Mouse (Mus musculus) kidney, embryonic 15.5 days (tissue): Measurements from ENCODE around the gene Vezt. TPM values are rescaled to one million over a fixed set of nuclear protein-coding genes. Genes with fewer than 3 reads are reported as not detected.

Experiments
- ATAC-seq: fragments of 200-750 bp; cut with Nextera tagmentation; replicated peaks from 2 replicates; pipeline ENCODE4 v1.8.0; 2017; ENCODE audit warnings: moderate TSS enrichment; ENCODE audit not compliant: low FRiP score
- H3K27ac ChIP-seq: fragments of 300-500 bp; sonication (generic); 2 replicates; pipeline ENCODE4 v1.5.1; 2015; ENCODE audit warnings: mild to moderate bottlenecking, inconsistent platforms
- H3K27me3 ChIP-seq: fragments of 300-500 bp; sonication (generic); 2 replicates; pipeline ENCODE4 v1.6.1; 2015; ENCODE audit warnings: inconsistent platforms
- H3K36me3 ChIP-seq: fragments of 300-500 bp; sonication (generic); 2 replicates; pipeline ENCODE4 v1.6.1; 2015; ENCODE audit warnings: inconsistent platforms
- H3K4me1 ChIP-seq: fragments of 300-500 bp; sonication (generic); 2 replicates; pipeline ENCODE4 v1.6.1; 2015; ENCODE audit warnings: inconsistent platforms
- H3K4me2 ChIP-seq: fragments of 300-500 bp; sonication (generic); 2 replicates; pipeline ENCODE4 v1.6.1; 2015; ENCODE audit warnings: moderate library complexity, mild to moderate bottlenecking, inconsistent platforms
- H3K4me3 ChIP-seq: fragments of 300-500 bp; sonication (generic); replicated peaks from 2 replicates; pipeline ENCODE4 v1.5.1; 2015; ENCODE audit warnings: mild to moderate bottlenecking, inconsistent platforms
- H3K9ac ChIP-seq: fragments of 300-500 bp; sonication (generic); 2 replicates; pipeline ENCODE4 v1.6.1; 2015; ENCODE audit warnings: mild to moderate bottlenecking, inconsistent platforms
- H3K9me3 ChIP-seq: fragments of 300-500 bp; sonication (generic); replicated peaks from 2 replicates; pipeline ENCODE4 v1.6.1; 2016; ENCODE audit warnings: inconsistent platforms
- WGBS: fragments of 180-500 bp; shearing (Covaris S2); methylation state at CpG from one replicate; pipeline ENCODE4 v1.1.7; 2015; ENCODE audit warnings: mixed read lengths; 5-methylcytosine and 5-hydroxymethylcytosine counted together
- microRNA counts: library from miRNA; unstranded; fragments of <30 nt; microRNA quantifications from one replicate; lab custom pipeline; 2016
- microRNA-seq: library from miRNA; unstranded; fragments of <30 nt; microRNA quantifications from one replicate; pipeline ENCODE4, GENCODE M21; 2016
- polyA plus RNA-seq: library from polyadenylated mRNA; unstranded; fragments of >200 nt; fragmentation: Nextera tagmentation; extraction: Ambion mirVana; gene quantifications from 2 replicates; pipeline ENCODE4 v1.2.1, GENCODE M21; 2015

Gene Vezt
- polyA plus RNA-seq, 1 experiment from 2014 or later: 23.6 TPM

- Histone ChIP-seq H3K4me2 (no peak overlapping the region), H3K9me3 (no peaks in the 10 kb centered on the region), H3K4me3 (no peak overlapping the region), H3K27me3 (no peaks in the 10 kb centered on the region), H3K9ac (no peak overlapping the region), H3K4me1 (0 out of 2 replicates have a peak, but pooled peaks cover 3% of the 10 kb centered on the region), H3K36me3 (no peaks in the 10 kb centered on the region), H3K27ac (no peak overlapping the region)
- no peak for ATAC-seq
- 45% methylated on average over 10 of the region's 10 CpGs for WGBS
Observed at GRCm38 (mm10) chr10:93907376-93907775, 128.2 kb downstream of the Vezt start.

GRCm38 (mm10) chr10:93899907-93900306 lies 135.7 kb downstream of the Vezt start:
- no peak overlapping the region for H3K4me2 ChIP-seq
- H3K9ac ChIP-seq: no peak overlapping the region
- H3K9me3 ChIP-seq: no peaks in the 10 kb centered on the region
- no peak for ATAC-seq
- 85% methylated on average over 11 of the region's 11 CpGs for WGBS
- H3K27ac ChIP-seq: no peak overlapping the region
- H3K36me3 ChIP-seq: no peaks in the 10 kb centered on the region
- no peak overlapping the region for H3K4me3 ChIP-seq
- H3K4me1 ChIP-seq: peaks cover 3% of the 10 kb centered on the region; the same call in 1 of the 2 replicates
- no peaks in the 10 kb centered on the region for H3K27me3 ChIP-seq

DNA sequence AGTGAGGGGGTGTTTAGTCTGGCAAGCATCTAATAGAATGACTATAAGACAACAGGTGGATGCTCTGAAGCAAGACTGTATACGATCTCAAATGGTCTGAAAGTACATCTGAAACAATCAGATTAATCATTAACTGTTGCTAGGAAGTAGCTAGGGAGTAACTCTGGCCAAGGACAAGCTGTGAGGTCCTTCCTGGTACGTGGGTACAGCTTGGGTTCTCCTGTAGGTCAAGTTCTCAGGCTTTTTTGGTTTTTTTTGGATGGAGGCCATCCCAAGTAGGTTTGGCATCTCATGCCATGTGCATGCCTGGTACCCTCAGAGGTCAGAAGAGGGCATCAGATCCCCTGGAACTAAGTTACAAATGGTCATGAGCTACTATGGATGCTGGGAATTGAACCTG lies 136.3 kb downstream of the Vezt start:
- H3K27me3 ChIP-seq: no peaks in the 10 kb centered on the region
- peaks cover 3% of the 10 kb centered on the region; the same call in 1 of the 2 replicates for H3K4me1 ChIP-seq
- 0 out of 2 replicates have a peak, but pooled peaks have one; percentile 36 for ATAC-seq
- H3K27ac ChIP-seq: no peak overlapping the region
- no peaks in the 10 kb centered on the region for H3K36me3 ChIP-seq
- H3K4me3 ChIP-seq: no peak overlapping the region
- H3K4me2 ChIP-seq: no peak overlapping the region
- 46% methylated on average over 2 of the region's 2 CpGs for WGBS
- H3K9ac ChIP-seq: no peak overlapping the region
- H3K9me3 ChIP-seq: no peaks in the 10 kb centered on the region

- H3K9ac ChIP-seq: no peak within 1 kb of the TSS
- ATAC-seq: no peak
- no peaks in the 10 kb centered on the region for H3K9me3 ChIP-seq
- WGBS: 71% methylated on average over 7 of the region's 7 CpGs
- H3K4me1 ChIP-seq: peaks cover 3% of the 10 kb centered on the region; the same call in 1 of the 2 replicates
- H3K27ac ChIP-seq: no peak within 1 kb of the TSS
- H3K4me3 ChIP-seq: no peak within 1 kb of the TSS
- H3K4me2 ChIP-seq: no peak within 1 kb of the TSS
- no peaks in the 10 kb centered on the region for H3K27me3 ChIP-seq
- no peaks in the 10 kb centered on the region for H3K36me3 ChIP-seq
Observed at GRCm38 (mm10) chr10:93897043-93897646, 138.5 kb downstream of the Vezt start, which contains the start of gene Metap2. Gene Metap2, minus strand, starts transcription at chr10:93897093.

DNA sequence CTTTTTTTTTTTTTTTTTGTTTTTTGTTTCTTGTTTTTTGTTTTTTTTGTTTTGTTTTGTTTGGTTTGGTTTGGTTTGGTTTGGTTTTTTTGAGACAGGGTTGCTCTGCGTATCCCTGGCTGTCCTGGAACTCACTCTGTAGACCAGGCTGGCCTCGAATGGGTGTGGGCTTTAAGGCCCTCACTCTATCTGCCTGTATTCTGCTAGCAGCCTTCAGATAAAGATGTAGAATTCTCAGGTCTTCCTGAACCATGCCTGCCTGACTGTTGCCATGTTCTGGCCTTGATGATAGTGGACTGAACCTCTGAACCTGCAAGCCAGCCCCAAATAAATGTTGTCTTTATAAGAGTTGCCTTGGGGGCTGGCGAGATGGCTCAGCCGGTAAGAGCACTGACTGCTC lies 143.1 kb downstream of the Vezt start:
- Histone ChIP-seq H3K4me1 (peaks cover 14% of the 10 kb centered on the region), H3K9ac (no peak overlapping the region), H3K9me3 (no peaks in the 10 kb centered on the region), H3K36me3 (no peaks in the 10 kb centered on the region), H3K27me3 (no peaks in the 10 kb centered on the region), H3K27ac (no peak overlapping the region), H3K4me2 (no peak overlapping the region), H3K4me3 (no peak overlapping the region)
- ATAC-seq: no peak
- WGBS: 94% methylated on average over 4 of the region's 4 CpGs

GRCm38 (mm10) chr10:93891031-93891430 lies 144.6 kb downstream of the Vezt start:
- no peak for ATAC-seq
- 95% methylated on average over 1 of the region's 1 CpGs for WGBS
- Histone ChIP-seq H3K4me3 (no peak overlapping the region), H3K27ac (no peak overlapping the region), H3K4me2 (no peak overlapping the region), H3K9me3 (no peaks in the 10 kb centered on the region), H3K36me3 (peaks cover 12% of the 10 kb centered on the region), H3K9ac (no peak overlapping the region), H3K4me1 (peaks cover 14% of the 10 kb centered on the region), H3K27me3 (no peaks in the 10 kb centered on the region)

GRCm38 (mm10) chr10:93890565-93890964 lies 145.1 kb downstream of the Vezt start:
- no peak for ATAC-seq
- Histone ChIP-seq H3K27ac (no peak overlapping the region), H3K9me3 (no peaks in the 10 kb centered on the region), H3K36me3 (peaks cover 16% of the 10 kb centered on the region), H3K4me2 (peak overlapping the region; percentile 76), H3K9ac (no peak overlapping the region), H3K4me3 (peak overlapping the region; percentile 93), H3K4me1 (peaks cover 14% of the 10 kb centered on the region), H3K27me3 (no peaks in the 10 kb centered on the region)
- whole genome bisulfite sequencing: 77% methylated on average over 4 of the region's 4 CpGs

DNA sequence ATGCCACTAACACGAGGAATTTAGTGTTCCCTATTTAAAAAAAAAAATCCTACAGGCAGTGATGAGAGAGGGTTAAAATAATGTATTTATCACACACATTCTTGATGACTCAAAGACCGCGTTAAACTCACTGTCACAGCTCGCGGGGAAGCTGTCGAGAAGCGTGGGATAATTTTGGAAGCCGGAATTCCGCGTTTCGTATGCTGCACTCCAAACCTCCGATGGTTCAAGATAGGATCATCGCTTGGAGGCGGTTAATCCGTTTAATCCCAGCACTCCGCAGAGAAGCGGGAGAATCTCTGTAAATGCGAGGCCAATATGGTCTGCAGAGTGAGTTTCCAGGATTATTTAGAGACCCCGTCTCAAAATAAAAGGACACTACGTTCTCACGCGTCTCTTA lies 145.6 kb downstream of the Vezt start:
- Histone ChIP-seq H3K27me3 (no peaks in the 10 kb centered on the region), H3K9ac (peak overlapping the region; percentile 91), H3K4me1 (peaks cover 14% of the 10 kb centered on the region), H3K4me3 (peak overlapping the region; percentile 93), H3K36me3 (peaks cover 22% of the 10 kb centered on the region), H3K9me3 (no peaks in the 10 kb centered on the region), H3K27ac (peak overlapping the region; percentile 89), H3K4me2 (peak overlapping the region; percentile 76)
- no peak for ATAC-seq
- 1% methylated on average over 22 of the region's 22 CpGs for WGBS

DNA sequence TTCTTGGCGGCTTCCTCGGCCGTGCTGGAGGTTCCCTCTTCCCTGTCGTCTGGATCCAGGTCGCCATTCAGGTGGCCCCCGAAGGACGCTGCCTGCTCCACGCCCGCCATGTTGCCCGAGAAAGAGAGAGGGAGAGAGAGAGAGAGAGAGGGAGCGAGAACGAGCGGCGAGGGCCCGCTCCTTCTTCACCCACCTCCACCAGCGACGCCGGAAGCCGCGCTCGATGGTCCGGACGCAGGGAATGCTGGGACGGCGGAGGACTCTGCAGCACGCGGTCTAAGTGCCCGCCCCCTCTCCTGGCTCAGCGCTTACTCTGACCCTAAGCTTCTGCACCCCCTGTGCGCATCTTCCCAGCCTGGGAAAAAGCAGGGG lies 146.1 kb downstream of the Vezt start:
- peaks cover 14% of the 10 kb centered on the region for H3K4me1 ChIP-seq
- ATAC-seq: peak; percentile 98
- peak overlapping the region; percentile 93 for H3K4me3 ChIP-seq
- peak overlapping the region; percentile 89 for H3K27ac ChIP-seq
- peak overlapping the region; percentile 91 for H3K9ac ChIP-seq
- peaks cover 26% of the 10 kb centered on the region for H3K36me3 ChIP-seq
- H3K4me2 ChIP-seq: peak overlapping the region; percentile 76
- no peaks in the 10 kb centered on the region for H3K9me3 ChIP-seq
- 1% methylated on average over 25 of the region's 30 CpGs for WGBS
- H3K27me3 ChIP-seq: no peaks in the 10 kb centered on the region

MicroRNAs within 50 kb of the gene (microRNA counts, 519-probe panel; counts per million panel counts)
- microRNA mmu-miR-331-3p (lab: Ali Mortazavi, UCI): 2,556 counts per million, percentile 49 among the panel's probes with 10 or more counts
- microRNA mmu-miR-331-5p (lab: Ali Mortazavi, UCI): 1,896 counts per million, percentile 13 among the panel's probes with 10 or more counts

Small RNA genes within 50 kb of the gene (microRNA-seq; reads per million reads assigned to microRNA genes)
- 61.7 reads per million, percentile 52 among the genes with 10 or more reads in this experiment for gene Mir331

Other genes starting within 250 kb of the Vezt start
- gene Usp44, start 204.3 kb downstream of the Vezt start, polyA plus RNA-seq: 0.73 and 1.1 TPM in 2 replicates
- gene Metap2, start 138.7 kb downstream of the Vezt start, polyA plus RNA-seq: 206 and 215 TPM in 2 replicates
- gene Fgd6, start 184 bp upstream of the Vezt start, polyA plus RNA-seq: 3.0 and 3.3 TPM in 2 replicates
- gene Nr2c1, start 112.2 kb upstream of the Vezt start, polyA plus RNA-seq: 8.5 and 9.7 TPM in 2 replicates
- 421 and 423 TPM in 2 replicates for gene Ndufa12, start 162.9 kb upstream of the Vezt start, polyA plus RNA-seq